Mouse (Mus musculus) urinary bladder, postnatal 25 days (tissue): ENCODE data around the gene Nolc1.
A peak's percentile ranks its signal among the peaks of the same experiment; 100 is the strongest.

ENCODE experiments used
- DNase-seq: peaks from one replicate; pipeline ENCODE4 v3.0.0; 2022; ENCODE audit warnings: low spot score

Nolc1 gene

DNA sequence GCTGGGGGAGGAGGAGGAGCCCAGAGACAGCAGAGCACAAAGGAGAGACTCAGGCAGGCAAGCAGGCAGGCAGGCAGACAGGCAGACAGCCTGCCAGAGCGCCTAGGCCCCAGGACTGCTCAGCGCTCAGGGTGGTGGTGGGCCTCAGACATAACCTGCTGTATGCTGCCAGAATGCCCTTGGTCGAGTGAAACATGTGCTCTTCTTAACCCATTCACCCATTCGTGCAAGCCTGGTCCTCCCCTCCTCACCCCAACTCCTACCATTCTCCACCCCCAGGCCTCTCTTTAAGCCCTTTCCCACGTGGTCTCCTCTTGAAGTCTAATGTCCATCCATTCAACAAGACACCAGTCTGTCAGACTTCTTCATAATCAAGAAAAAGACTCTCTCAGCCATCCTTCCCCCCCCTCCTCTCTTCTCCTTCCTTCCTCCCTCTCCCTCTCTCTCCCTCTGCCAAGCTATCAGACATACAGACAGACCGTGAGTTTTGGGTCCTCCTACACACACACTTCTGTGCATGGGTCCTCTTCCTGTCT is 33.1 kb upstream of the Nolc1 start:
- DNase-seq, result no peak

DNA sequence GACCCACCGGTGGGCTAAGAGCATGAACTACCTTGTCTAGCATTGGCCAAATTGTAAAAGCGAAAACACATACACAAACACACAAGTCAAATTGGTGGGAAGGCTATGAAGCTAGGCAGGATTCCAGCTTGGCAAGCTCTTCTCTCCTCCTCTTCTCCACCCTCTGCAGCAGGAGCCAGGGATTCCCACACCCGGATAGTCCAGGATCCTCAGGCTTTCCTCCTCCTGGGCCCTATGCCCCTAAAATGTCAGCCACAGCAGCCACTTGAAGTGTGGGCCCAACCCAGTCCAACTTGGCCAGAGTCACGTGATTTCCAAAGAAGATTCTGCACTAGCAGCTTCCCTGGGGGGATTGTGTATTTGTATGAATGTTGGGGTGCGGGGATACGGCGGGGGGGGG is 32.3 kb upstream of the Nolc1 start:
- DNase-seq, result no peak

DNA sequence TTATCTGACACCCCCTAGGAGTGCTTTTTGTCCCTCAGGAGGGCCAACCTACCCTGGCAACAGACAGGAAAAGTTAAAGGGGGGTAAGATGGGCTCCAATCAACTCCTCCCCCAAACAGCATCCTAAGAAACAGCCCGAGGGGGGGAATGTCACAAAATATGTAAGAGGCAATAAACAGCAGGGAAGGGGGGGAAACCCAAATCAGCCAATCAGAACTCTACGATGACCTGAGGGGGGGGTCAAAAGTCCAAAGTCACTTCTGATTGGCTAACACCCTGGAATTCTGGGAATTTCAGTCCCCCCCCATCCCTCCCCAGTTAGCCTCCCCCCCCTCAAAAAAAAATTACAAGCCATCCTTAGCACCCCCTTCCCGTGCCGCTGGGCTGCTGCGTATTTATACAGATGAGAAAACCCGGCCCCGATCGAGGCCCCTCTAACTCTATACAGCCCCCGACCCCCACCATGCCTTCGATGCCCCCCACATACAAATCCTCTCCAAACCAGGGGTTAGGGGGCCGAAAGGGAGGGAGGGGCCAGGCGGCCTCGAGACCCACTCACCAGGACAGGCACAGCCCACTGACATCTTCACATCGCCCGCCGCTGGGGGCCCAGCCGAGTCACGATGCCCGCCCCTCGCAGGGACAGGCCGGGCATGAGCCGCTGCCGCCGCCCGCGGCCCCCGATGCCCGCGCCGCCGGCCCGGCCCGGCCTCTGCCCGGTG is 31.2 kb upstream of the Nolc1 start, which contains the start of gene Pprc1:
Gene Pprc1, plus strand, starts transcription at position 616 of the 722 bp plus-strand sequence.
- no peak for DNase-seq

DNA sequence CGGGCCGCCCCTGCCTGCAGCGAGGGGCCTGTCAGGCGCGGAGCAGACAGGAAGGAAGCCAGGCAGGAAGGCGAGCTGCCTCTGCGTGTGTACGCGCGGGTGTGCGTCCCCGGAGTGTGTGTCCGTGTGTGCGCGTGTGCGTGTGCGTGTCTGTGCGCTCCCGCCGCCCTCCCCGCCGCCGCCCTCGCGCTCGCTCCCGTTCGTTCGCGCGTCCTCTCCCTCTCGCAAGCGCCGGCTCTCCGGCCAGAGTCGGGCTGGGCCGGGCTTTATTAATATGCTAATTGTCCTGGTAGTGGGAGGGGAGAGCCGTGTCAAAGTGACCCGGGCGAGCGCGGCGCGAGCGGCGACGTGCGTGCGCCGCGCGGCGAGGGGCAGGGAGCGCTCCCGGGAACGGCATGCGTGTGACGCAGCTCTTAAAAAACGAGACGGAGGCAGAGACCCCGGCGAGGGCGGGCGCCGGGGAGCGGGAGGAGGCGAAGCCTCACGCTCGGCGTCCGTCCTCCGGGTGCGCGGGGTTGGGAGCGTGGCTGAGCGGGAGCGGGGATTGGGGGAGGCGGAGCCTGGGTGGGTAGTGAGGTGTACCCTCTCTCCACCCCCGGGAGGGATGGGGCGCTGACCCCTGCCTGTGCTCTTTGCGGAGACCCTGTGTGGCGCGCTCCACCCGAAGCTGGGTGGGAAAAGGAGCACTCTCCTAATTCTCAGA is 30.5 kb upstream of the Nolc1 start, which contains the start of gene Ldb1:
Gene Ldb1, minus strand, starts transcription at position 222 of the 703 bp plus-strand sequence.
- DNase-seq, result peak; percentile 74

DNA sequence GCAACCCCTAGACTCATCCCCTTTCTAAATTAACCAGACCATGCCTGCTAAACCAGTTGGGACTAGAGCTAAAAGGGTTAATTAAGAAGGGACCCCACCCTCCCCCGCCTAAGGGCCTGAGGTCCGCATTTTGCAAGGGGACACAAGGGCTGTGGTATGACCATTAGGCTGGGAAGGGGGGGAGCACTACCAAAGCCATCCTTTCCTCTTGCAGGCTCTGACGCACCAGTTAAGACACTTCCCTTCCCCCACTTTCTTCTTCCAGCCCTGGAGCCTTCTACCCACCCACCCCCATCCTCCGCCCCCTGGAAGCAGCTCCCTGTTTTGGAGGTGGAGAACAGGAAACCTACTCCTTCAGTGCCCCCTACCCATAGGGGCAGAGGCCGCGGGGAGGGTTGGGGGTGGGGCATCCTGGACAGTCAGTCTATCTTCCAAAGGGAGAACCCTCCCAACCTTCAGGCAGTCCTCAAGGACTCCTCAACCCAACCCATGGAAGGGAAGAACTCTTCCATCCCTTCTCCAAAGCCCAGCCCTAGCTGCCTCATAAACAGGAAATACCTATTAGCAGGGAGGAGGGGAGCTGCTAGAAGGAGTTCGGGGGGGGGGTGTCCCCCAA is 29.9 kb upstream of the Nolc1 start:
- peak; percentile 36 for DNase-seq

DNA sequence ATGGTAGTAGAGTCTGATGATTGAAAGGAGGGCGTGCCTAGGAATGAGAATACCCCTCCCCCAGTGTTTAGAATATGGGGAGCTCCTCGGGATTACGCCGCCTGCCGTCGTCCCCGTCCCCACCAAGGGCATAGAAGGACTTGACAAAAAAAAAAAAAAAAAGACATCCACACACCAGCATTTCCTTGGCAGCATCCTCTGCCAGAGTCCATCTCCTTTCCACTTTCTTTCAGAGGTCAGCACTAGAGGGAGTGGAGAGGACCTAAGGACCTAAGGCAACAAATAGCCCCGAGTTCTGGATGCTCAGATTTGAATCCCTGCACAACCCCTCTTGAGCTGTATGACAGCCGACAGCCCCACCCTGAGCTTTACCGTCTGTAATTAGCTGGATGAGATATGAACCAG is 29.0 kb upstream of the Nolc1 start:
- DNase-seq, result no peak

DNA sequence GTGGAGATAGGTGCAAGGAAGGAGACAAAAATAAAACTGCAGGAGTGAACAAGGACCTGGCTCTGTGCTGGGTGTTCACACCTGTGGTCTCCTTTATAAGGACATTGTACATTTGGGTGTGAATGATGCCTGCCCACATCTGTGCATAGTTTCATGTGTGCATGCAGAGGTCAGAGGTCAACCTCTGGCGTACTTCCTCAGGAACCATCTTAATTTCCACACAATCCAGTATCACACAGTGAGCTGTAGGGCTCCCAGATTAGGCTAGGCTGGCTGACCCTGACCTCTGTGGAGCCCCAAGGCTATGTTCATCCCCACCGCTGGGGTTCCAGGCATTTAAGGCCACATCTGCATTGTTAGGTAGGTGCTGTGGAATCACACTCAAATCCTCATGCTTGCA is 28.2 kb upstream of the Nolc1 start:
- no peak for DNase-seq

DNA sequence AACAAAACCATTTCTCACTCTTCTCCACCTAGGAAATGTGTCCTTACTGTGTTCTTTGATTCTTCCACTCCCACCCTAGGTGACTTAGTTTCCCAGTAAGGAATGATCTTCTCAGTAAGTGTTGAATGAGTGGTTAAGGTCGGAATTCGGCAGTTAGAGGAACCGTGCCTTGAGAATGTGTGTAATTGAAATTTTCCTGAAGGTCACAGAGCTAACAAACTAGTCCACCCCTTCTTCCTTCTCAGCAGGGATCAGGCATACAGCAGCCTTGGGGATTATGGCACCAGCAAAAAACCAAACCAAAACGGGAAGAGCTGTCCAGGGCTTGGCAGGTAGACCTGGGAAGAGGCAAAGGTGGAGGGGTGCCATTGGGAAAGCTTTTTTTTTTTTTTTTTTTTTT is 26.5 kb upstream of the Nolc1 start:
- no peak for DNase-seq

DNA sequence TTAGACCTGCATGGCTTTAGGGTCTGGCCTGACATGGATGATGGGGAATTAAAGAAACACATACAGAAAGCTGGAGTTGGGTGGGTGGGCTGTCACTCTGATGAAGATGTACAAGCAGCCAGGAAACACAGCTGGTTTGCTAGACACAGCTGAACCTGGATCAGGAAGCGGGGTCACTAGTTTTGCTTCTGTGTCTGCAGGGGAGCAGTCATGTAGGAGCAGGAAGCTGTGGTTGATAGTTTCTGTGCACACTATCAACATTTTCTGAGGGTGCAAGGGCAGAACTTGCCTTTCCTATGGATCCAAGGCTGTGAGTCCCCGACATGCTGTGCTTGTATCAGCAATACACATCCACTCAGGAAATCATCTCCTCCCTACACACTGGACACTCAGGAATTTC is 25.2 kb upstream of the Nolc1 start:
- no peak for DNase-seq

DNA sequence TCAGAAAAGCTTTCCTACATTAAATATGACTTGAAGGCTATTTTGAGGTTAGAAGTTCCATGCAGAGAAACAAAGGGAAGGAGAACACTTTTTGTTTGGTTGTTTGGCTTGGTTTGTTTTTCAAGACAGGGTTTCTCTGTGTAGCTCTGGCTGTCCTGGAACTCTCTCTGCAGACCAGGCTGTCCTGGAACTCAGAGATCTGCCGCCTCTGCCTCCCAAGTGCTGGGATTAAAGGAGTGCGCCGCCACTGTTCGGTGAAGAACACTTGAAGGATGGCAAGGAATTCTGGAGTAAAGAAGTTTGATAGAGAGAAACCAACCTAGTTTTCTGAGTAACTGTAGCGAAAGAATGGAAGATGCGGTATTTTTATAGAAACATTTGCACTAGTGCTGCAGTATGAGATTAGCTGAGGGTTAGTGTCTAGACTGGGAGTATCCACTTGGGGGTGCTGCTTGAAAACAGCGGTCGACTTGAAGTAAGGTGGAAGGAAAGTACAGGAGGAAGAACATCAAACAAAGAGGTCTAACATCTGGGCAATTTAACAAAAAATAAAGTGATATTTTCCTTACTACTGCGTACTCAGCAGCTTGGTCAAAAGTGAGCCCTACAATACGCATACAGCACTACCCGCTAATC is 19.8 kb upstream of the Nolc1 start:
- no peak for DNase-seq

DNA sequence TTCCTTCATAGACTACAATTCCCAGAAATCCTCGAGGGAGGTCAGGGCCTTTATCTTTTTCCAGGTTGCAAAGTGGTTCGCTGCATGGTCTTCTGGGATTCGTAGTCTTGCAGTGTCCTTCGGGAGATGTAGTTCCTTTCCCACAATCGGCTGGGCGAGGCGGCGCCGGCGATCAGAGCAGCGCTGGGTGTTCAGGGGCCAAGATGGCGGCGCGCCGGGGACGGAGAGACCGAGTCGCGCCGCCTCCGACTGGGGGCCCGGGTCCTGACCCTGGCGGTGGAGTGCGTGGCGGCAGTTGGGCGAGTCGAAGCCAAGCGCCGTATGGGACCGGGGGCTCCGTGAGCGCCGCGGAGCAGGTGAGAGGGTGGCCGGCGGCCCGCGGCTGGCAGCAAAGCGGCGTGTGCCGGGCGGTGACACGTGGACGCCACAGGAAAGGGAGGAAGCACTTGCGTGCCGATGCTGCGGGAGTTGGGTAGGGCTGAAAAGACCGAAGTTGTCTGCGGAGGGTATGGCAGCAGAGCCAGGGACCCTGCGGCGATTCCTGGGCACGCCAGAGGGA is 19.2 kb upstream of the Nolc1 start:
- DNase-seq, result peak; percentile 84

DNA sequence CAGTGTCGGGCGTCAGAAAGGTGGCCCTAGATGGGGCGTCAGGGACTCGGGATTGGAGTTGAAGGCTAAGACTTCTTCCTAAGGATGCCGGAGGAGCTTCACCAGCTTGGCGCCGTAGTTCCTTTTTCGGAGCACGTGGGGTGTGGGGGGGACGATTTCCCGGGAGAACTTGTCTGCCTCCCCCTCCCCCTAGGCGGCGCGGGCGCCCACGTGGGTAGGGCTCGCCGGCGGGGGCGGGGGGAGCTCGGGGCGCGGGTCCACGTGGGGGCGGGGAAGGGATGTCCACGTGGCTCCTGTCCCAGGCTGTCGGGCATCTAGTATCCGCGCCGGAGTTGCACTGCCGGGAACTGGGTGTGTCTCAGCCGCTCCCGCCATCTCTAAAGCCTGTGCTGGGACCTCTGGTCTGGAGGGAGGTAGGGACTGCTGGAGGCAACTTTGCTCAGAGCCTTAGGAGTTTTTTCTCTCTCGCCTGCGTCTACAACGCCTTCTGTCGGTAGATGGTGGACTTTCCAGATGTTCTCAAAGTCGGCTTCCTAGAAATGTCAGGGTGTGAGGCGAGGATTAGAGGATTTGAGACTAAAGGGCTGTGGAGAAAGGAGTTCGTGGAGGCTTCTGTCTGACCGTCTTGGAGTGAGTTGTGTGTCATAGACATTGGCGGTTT is 18.6 kb upstream of the Nolc1 start:
- peak; percentile 88 for DNase-seq

DNA sequence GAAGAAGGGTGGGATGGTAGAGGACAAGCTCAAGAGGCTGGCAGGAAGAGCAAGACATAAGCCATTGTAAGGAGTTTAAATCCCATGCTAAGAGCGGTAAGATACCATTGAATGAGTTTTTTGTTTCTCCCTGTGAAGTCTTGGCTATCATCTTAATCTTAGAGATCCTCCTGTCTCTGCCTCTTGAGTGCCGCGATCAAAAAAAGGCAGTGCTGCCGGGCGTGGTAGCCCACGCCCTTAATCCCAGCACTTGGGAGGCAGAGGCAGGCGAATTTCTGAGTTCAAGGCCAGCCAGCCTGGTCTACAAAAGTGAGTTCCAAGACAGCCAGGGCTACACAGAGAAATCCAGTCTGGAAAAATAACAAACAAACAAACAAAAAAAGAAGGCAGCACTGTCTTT is 17.2 kb upstream of the Nolc1 start:
- no peak for DNase-seq

DNA sequence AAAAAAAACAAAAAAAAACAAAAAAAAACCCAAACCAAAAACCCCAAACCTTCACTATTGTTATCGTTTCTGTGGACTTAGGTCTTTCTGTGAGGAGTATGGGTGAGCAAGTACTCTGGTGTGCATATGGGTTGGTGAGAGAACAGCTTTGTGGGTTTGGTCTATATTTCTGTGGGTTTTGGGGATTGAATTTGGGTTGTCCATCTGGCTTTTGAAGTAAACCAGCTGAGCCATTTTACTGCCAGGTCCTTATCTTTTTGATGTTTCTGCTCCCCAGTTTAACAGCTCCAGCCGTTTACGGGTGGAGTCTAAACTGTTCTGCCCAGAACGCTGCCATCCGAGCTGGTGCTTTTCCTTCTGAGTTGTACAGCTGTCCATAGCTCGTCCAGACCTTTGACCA is 14.8 kb upstream of the Nolc1 start:
- DNase-seq, result no peak

DNA sequence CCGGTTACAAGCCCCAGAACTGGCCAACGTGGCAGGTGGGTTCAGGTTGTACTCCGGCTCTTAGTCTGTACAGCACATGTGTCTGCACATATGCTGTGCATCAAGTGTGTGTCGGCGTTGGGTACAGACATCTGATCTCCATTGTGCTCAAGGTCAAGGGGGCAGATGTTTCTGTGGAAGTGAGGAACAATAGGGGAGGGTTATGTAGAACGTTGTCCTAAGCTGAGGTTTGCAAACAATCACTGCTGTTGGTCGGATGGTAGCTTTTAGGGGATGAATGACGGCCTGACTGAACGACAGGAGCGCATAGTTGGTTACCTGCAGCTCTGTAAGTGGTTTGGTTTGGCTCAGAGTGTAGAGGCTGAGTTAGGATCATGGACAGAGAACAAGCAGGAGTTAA is 7.6 kb upstream of the Nolc1 start:
- DNase-seq, result no peak

DNA sequence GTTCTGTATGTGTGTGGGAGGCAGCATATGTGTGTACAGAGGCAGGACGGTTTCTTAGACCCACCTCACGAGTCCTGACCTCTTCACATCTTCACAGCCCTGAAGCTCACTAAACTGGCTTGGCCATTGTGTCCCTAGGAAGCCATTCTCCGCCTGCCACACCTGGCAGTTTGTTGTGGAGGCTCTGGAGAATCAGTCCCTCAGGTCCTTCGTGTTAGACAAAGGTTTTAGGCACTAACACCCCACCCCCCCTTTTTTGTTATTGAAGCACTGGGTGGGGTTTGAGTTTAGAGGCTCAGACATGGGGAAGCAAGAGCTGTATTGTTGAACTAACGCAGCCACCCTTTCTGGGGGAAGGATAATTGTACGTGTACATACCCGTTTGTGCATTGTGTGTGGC is 2.4 kb upstream of the Nolc1 start:
- no peak for DNase-seq

DNA sequence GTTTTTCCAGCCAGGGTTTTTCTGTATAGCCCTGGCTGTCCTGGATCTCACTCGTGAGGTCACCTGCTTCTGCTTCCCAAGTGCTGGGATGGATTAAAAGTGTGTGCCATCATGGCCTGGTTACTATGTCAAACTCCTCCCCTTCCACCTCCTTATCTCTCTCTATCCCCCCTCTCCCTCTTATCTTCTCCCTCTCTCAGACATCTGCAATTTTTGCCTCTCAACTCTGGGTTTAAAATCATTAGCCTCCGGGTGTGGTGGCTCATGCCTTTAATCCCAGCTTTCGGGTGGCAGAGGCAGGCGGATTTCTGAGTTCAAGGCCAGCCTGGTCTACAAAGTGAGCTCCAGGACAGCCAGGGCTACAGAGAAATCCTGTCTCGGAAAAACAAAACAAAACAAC is 1.4 kb upstream of the Nolc1 start:
- no peak for DNase-seq

DNA sequence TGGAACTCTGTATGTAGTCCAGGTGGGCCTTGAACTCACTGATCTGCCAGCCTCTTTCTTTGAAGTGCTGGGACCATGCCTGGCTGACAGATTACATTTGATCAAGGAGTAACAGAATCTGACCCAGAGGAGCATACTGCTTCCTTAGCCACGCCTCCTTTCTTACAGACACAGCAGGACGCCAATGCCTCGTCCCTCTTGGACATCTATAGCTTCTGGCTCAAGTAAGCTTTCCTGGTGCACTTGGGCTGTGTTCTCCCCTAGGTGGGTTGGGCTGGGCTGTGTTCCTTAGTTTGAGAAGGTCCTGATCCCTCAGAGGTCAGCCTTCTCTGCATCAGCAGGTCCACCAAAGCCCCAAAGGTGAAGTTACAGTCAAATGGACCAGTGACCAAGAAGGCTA is 2.9 kb downstream of the Nolc1 start:
- DNase-seq, result no peak

DNA sequence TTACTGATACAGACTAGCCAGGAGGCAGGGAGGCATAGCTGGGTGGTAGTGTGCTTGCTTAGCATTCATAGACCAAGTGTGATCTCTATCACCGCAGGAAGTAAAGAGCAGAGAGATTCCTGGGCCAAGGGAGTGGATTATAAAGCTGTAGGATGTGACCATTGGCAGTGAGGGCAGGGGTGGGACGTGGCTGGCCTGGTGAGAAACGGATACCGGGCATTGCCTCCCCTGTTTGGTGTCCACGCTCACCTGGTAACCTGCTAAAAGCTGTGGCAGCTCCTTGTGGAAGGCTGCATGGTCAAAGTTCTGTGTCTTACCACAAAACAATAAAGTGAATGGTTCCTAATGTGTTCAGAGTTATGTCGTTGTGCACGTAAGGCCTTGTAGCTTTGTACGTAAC is 9.5 kb downstream of the Nolc1 start:
- DNase-seq, result no peak

DNA sequence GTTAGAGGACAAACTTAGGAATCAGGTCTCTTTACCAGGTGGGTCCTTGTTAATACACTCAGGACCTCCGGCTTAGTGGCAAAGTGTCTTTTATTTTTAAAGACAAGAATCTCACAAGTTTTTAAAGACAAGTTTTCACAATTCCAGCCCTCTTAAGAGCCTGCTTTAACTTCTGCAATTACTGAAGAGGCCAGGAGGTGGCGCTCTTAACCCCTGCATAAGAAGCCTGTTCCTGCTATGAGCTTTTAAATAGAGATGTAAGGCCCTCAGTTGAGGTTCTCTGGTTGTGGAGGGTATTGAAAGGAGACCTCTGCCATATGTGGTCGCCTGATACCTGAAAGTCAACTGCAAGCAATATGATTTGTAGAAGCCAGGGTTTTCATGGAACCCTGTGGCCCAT is 10.7 kb downstream of the Nolc1 start:
- peak; percentile 29 for DNase-seq

DNA sequence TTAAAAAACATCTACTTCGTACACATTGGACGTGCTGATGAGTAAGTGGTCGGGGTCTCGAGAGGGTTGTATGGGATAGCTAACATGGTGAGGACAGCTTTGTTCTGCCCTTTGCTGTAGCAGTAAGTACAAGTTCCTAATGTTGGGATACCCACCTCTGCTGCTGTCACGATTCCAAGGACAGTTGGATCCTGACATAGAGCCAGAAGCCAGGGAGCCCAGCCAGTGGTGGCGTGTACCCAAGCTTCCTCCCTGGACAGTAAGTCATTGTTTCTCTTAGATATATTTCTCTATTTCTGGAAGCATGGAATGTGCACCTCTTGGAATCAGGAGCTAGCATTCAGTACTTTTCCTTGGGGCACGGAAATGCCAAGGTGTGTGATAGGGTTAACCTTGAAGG is 12.2 kb downstream of the Nolc1 start:
- DNase-seq, result no peak

DNA sequence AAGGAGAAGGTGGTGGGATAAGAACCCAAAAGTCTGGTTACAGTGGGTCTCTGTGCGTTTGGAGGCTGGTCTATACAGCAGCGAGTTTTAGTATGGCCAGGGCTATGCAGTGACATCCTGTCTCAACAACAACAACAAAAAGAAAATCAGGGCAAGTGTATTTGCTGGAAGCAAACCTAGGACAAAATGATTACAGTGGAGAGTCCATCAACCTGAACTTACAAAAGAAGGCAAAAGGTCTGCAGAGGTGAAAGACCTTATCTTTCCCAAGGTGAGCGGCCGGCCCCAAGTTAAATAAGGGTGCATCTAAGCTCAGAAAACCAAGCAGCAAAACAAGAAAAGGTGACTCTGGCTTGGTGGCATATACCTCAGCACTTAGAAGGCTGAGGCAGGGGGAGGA is 16.0 kb downstream of the Nolc1 start:
- no peak for DNase-seq
